Mouse (Mus musculus) MEL (cell line): Measurements from ENCODE around the gene Catsperg1. TPM values are rescaled to one million over a fixed set of nuclear protein-coding genes. Genes with fewer than 3 reads are reported as not detected.
"Not testable (repeated sequence)": the region's sequence is repeated elsewhere in the genome, so short reads cannot be mapped to it uniquely, and the experiment has no call there.

Experiments used
- DNase-seq: peaks from one replicate; pipeline ENCODE4 v3.0.0; 2011; ENCODE audit warnings: low read depth, low spot score
- H3K27ac ChIP-seq: 2 replicates; pipeline ENCODE4 v1.5.1; 2012; ENCODE audit warnings: low read depth, mild to moderate bottlenecking, control low read depth, low read length, moderate library complexity; ENCODE audit not compliant: control insufficient read depth
- H3K27me3 ChIP-seq, 2 experiments: fragments of 150-350 bp in 1 of 2; sonication (generic) in 1 of 2; 2 replicates each; pipeline ENCODE4 v1.6.1; 2012; ENCODE audit warnings: low read length in 2 of 2, mild to moderate bottlenecking in 2 of 2, improper control_type of control experiment in 1 of 2, moderate library complexity in 1 of 2; ENCODE audit not compliant: insufficient read depth in 2 of 2, control insufficient read depth in 1 of 2
- H3K36me3 ChIP-seq, 2 experiments: 2 replicates each; pipeline ENCODE4 v1.6.1; 2012 to 2014; ENCODE audit warnings: low read length in 2 of 2, improper control_type of control experiment in 1 of 2, inconsistent platforms in 1 of 2, mild to moderate bottlenecking in 1 of 2; ENCODE audit not compliant: insufficient read depth in 2 of 2, control insufficient read depth in 1 of 2
- H3K4me1 ChIP-seq, 2 experiments: fragments of 150-350 bp in 1 of 2; sonication (generic) in 1 of 2; 2 replicates each; pipeline ENCODE4 v1.6.1; 2012; ENCODE audit warnings: low read length in 2 of 2, improper control_type of control experiment in 1 of 2, mild to moderate bottlenecking in 1 of 2; ENCODE audit not compliant: insufficient read depth in 2 of 2, control insufficient read depth in 1 of 2
- H3K4me3 ChIP-seq, 2 experiments: fragments of 150-350 bp in 1 of 2; sonication (generic) in 1 of 2; 2 replicates each; pipeline ENCODE4 v1.5.1; 2012; ENCODE audit warnings: low read depth in 2 of 2, low read length in 2 of 2, mild to moderate bottlenecking in 2 of 2, moderate library complexity in 2 of 2, control low read depth in 1 of 2, improper control_type of control experiment in 1 of 2; ENCODE audit not compliant: control insufficient read depth in 1 of 2, insufficient read depth in 1 of 2
- H3K79me2 ChIP-seq: 2 replicates; pipeline ENCODE4 v1.6.1; 2012; ENCODE audit warnings: mild to moderate bottlenecking, low read length, moderate library complexity; ENCODE audit not compliant: control insufficient read depth, poor library complexity, insufficient read depth
- H3K9ac ChIP-seq: 2 replicates; pipeline ENCODE4 v1.6.1; 2012; ENCODE audit warnings: low read depth, mild to moderate bottlenecking, control low read depth, low read length, moderate library complexity; ENCODE audit not compliant: control insufficient read depth, poor library complexity, severe bottlenecking
- H3K9me3 ChIP-seq: fragments of 150-350 bp; sonication (generic); replicated peaks from 2 replicates; pipeline ENCODE4 v1.6.1; 2012; ENCODE audit warnings: mild to moderate bottlenecking, low read length, improper control_type of control experiment, moderate library complexity; ENCODE audit not compliant: insufficient read depth
- BHLHE40 ChIP-seq: IDR thresholded peaks from 2 replicates; pipeline ENCODE4 v1.6.1; 2012; ENCODE audit warnings: low read depth, mild to moderate bottlenecking, inconsistent platforms, low read length, improper control_type of control experiment, borderline replicate concordance
- EP300 ChIP-seq, 2 experiments: IDR thresholded peaks; 2 replicates each; pipeline ENCODE4 v1.6.1; 2011; ENCODE audit warnings: improper control_type of control experiment in 2 of 2, low read length in 2 of 2, low read depth in 1 of 2, mild to moderate bottlenecking in 1 of 2
- ETS1 ChIP-seq: IDR thresholded peaks from 2 replicates; pipeline ENCODE4 v1.6.1; 2012; ENCODE audit warnings: low read depth, mild to moderate bottlenecking, inconsistent platforms, low read length, improper control_type of control experiment, moderate library complexity
- GABPA ChIP-seq: IDR thresholded peaks from 2 replicates; pipeline ENCODE4 v1.6.1; 2012; ENCODE audit warnings: low read depth, mild to moderate bottlenecking, inconsistent platforms, low read length, improper control_type of control experiment, moderate library complexity
- GATA1 ChIP-seq: IDR thresholded peaks from 2 replicates; pipeline ENCODE4 v1.6.1; 2011; ENCODE audit warnings: low read depth, low read length, improper control_type of control experiment
- MAFK ChIP-seq: IDR thresholded peaks from 2 replicates; pipeline ENCODE4 v1.6.1; 2011; ENCODE audit warnings: low read depth, mild to moderate bottlenecking, low read length, improper control_type of control experiment, borderline replicate concordance
- NELFE ChIP-seq: IDR thresholded peaks from 2 replicates; pipeline ENCODE4 v1.6.1; 2011; ENCODE audit warnings: low read depth, low read length, improper control_type of control experiment
- RAD21 ChIP-seq: IDR thresholded peaks from 2 replicates; pipeline ENCODE4 v1.6.1; 2011; ENCODE audit warnings: mild to moderate bottlenecking, low read depth, low read length, improper control_type of control experiment
- TAL1 ChIP-seq: IDR thresholded peaks from 2 replicates; pipeline ENCODE4 v1.6.1; 2012; ENCODE audit warnings: mild to moderate bottlenecking, inconsistent platforms, low read length, moderate library complexity, mixed read lengths
- UBTF ChIP-seq: IDR thresholded peaks from 2 replicates; pipeline ENCODE4 v1.6.1; 2012; ENCODE audit warnings: low read depth, mild to moderate bottlenecking, inconsistent platforms, low read length, improper control_type of control experiment, moderate library complexity, borderline replicate concordance; ENCODE audit not compliant: insufficient read depth
- ZMIZ1 ChIP-seq: IDR thresholded peaks from 2 replicates; pipeline ENCODE4 v1.6.1; 2012; ENCODE audit warnings: low read depth, mild to moderate bottlenecking, inconsistent platforms, low read length, improper control_type of control experiment, moderate library complexity
- polyA plus RNA-seq, 2 experiments: library from polyadenylated mRNA; stranded (reverse) in 1 of 2; unstranded in 1 of 2; fragments of >175 nt in 1 of 2; fragments of >200 nt in 1 of 2; gene quantifications; 2 replicates each; pipeline versions ENCODE4 v1.2.1 to v1.2.4; 2012; ENCODE audit warnings: low replicate concordance in 2 of 2, low read depth in 1 of 2; ENCODE audit not compliant: insufficient read length in 2 of 2, insufficient read depth in 1 of 2, missing spikeins in 1 of 2
- total RNA-seq: library from RNA; depleted of rRNA; stranded (reverse); fragments of 300-350 nt; gene quantifications from 2 replicates; pipeline ENCODE4 v1.2.3, GENCODE M21; 2012

The Catsperg1 gene
- total and polyA plus RNA-seq, 3 experiments = 0.23 to 0.31 TPM; not detected in 1

DNA sequence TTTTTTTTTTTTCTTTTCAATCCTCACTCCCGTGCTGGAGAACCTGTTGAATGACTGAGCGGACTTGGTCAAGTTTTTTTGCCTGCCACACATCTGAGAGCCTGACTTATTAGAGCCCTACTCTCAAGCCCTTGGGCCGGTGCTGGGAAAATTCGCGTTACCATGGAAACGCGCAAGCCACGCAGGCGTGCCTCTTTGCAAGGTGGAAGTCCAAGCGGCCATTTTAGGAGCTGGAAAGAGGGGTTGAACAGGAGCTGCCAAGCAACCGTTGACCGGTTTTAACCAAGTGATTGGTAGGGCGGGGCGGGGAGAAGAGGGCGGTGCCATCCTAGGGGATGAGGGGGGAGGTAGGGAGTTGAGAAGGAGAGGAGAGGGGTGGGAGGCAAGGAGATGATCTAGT is 1.0 kb upstream of the Catsperg1 start:
- TF ChIP-seq GATA1 = no peak
- no peak overlapping the region for H3K9ac ChIP-seq
- no peak overlapping the region for H3K27ac ChIP-seq
- no peak for DNase-seq
- peaks cover 0 to 2% of the 10 kb centered on the region in 2 experiments; a peak in 2 of 4 replicates for H3K36me3 ChIP-seq
- peaks cover 1 to 3% of the 10 kb centered on the region in 2 experiments; a peak in 3 of 4 replicates for H3K4me1 ChIP-seq
- no peaks in the 10 kb centered on the region for H3K27me3 ChIP-seq
- H3K9me3 ChIP-seq = no peaks in the 10 kb centered on the region
- no peaks in the 10 kb centered on the region for H3K79me2 ChIP-seq
- no peak overlapping the region for H3K4me3 ChIP-seq

- no peak overlapping the region for H3K9ac ChIP-seq
- no peak for TF ChIP-seq UBTF
- no peak for TF ChIP-seq BHLHE40
- no peak for TF ChIP-seq TAL1
- no peak for TF ChIP-seq GABPA
- TF ChIP-seq MAFK = no peak
- TF ChIP-seq ZMIZ1 = no peak
- no peak for TF ChIP-seq NELFE
- no peak for TF ChIP-seq EP300 (IDR thresholded peaks at IDR 0.05; ENCODE audit: low read depth in 1 of 2, low read length in 2 of 2)
- TF ChIP-seq RAD21 = no peak
- no peak for TF ChIP-seq ETS1
- no peaks in the 10 kb centered on the region for H3K79me2 ChIP-seq
- DNase-seq = no peak
- H3K27ac ChIP-seq = no peak overlapping the region
- peaks cover 1 to 3% of the 10 kb centered on the region in 2 experiments; a peak in 3 of 4 replicates for H3K4me1 ChIP-seq
- peaks cover 0 to 2% of the 10 kb centered on the region in 2 experiments; a peak in 2 of 4 replicates for H3K36me3 ChIP-seq
- no peak overlapping the region for H3K4me3 ChIP-seq
- no peaks in the 10 kb centered on the region for H3K9me3 ChIP-seq
- no peaks in the 10 kb centered on the region for H3K27me3 ChIP-seq
These were observed 401 bp upstream of the Catsperg1 start for GRCm38 (mm10) chr7:29214236-29214635.

DNA sequence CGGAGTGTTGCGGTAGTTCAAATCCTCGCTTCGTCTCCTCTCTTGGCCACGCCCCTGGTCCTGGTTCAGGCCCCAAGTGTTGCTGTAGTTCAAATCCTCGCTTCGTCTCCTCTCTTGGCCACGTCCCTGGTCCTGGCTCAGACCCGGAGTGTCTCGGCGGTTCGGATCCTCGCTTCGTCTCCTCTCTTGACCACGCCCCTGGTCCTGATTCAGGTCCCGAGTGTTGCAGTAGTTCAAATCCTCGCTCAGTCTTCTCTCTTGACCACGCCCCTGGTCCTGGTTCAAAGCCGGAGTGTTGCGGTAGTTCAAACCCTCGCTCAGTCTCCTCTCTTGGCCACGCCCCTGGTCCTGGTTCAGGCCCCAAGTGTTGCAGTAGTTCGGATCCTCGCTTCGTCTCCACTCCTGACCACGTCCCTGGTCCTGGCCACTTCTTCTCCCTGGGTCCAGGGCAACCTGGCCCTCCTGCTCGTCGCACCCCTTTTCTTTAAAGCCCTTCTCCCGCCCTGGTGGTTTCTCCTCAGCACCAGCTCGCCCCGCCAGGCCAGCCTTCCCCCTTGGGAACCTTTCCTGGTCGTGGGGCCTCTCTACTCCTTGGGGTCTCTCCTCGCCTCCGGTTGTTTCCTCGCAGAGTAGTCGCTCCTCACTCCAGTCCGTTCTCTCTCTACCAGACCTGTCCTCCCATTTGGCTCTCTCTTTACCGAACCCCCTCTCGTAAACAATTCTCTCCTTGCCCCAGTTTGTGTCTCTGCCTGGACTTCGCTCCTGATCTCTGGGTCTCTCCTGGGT is 867 bp downstream of the Catsperg1 start:
- not testable (repeated sequence) for H3K4me1 ChIP-seq, H3K9me3 ChIP-seq, H3K27ac ChIP-seq, H3K36me3 ChIP-seq, H3K9ac ChIP-seq, DNase-seq, H3K4me3 ChIP-seq, H3K79me2 ChIP-seq, H3K27me3 ChIP-seq
